Mouse (Mus musculus): ENCODE measurements around the gene Naa20. TPM values are rescaled to one million over a fixed set of nuclear protein-coding genes. Genes with fewer than 3 reads are reported as not detected.
"Not testable (repeated sequence)": the region's sequence is repeated elsewhere in the genome, so short reads cannot be mapped to it uniquely, and the experiment has no call there.

Gene Naa20
- polyA plus RNA-seq, 1 experiment = 55.3 TPM

- Histone ChIP-seq H3K36me3 (replicated peaks; ENCODE audit: low read length) (peaks cover 27% of the 10 kb centered on the region), H3K9me3 (no peaks in the 10 kb centered on the region), H3K4me1 (peaks cover 40% of the 10 kb centered on the region), H3K4me3 (replicated peaks) (peak overlapping the region; percentile 97), H3K27me3 (replicated peaks) (no peaks in the 10 kb centered on the region)
- TF ChIP-seq GATA1 (IDR thresholded peaks at IDR 0.05; ENCODE audit: borderline replicate concordance, low read length) = no peak
- TF ChIP-seq FLI1 (IDR thresholded peaks at IDR 0.05; ENCODE audit: low read length) = peak; percentile 67; the same call in 1 of the 2 replicates
These were observed 1.4 kb downstream of the Naa20 start for GRCm38 (mm10) chr2:145903061-145903901.

GRCm38 (mm10) chr2:145903983-145904616 lies 2.2 kb downstream of the Naa20 start:
- peak overlapping the region; percentile 97 for H3K4me3 ChIP-seq (replicated peaks)
- no peaks in the 10 kb centered on the region for H3K9me3 ChIP-seq
- H3K27me3 ChIP-seq (replicated peaks) = no peaks in the 10 kb centered on the region
- H3K36me3 ChIP-seq (replicated peaks; ENCODE audit: low read length) = peaks cover 35% of the 10 kb centered on the region
- peaks cover 45% of the 10 kb centered on the region for H3K4me1 ChIP-seq
- no peak for TF ChIP-seq GATA1 (IDR thresholded peaks at IDR 0.05; ENCODE audit: borderline replicate concordance, low read length)
- no peak for TF ChIP-seq FLI1 (IDR thresholded peaks at IDR 0.05; ENCODE audit: low read length)

- H3K27me3 ChIP-seq (replicated peaks) = no peaks in the 10 kb centered on the region
- no peaks in the 10 kb centered on the region for H3K9me3 ChIP-seq
- H3K4me1 ChIP-seq = peaks cover 38% of the 10 kb centered on the region
- peak overlapping the region; percentile 23 for H3K4me3 ChIP-seq (replicated peaks)
- TF ChIP-seq GATA1 (IDR thresholded peaks at IDR 0.05; ENCODE audit: borderline replicate concordance, low read length) = no peak
- TF ChIP-seq FLI1 (IDR thresholded peaks at IDR 0.05; ENCODE audit: low read length) = no peak
- H3K36me3 ChIP-seq (replicated peaks; ENCODE audit: low read length) = peaks cover 44% of the 10 kb centered on the region
These were observed 3.3 kb downstream of the Naa20 start for GRCm38 (mm10) chr2:145905156-145905555.

- peaks cover 52% of the 10 kb centered on the region for H3K36me3 ChIP-seq (replicated peaks; ENCODE audit: low read length)
- not testable (repeated sequence) for H3K9me3 ChIP-seq; H3K27me3 ChIP-seq (replicated peaks); H3K4me3 ChIP-seq (replicated peaks)
- peaks cover 38% of the 10 kb centered on the region for H3K4me1 ChIP-seq
These were observed 4.0 kb downstream of the Naa20 start for GRCm38 (mm10) chr2:145905884-145906283.

- 0 out of 2 replicates have a peak, but pooled peaks cover 5% of the 10 kb centered on the region for H3K4me1 ChIP-seq
- no peaks in the 10 kb centered on the region for H3K9me3 ChIP-seq
- H3K36me3 ChIP-seq (replicated peaks; ENCODE audit: low read length) = peaks cover 96% of the 10 kb centered on the region
- TF ChIP-seq GATA1 (IDR thresholded peaks at IDR 0.05; ENCODE audit: borderline replicate concordance, low read length) (no peak), FLI1 (IDR thresholded peaks at IDR 0.05; ENCODE audit: low read length) (no peak)
- H3K27me3 ChIP-seq (replicated peaks) = no peaks in the 10 kb centered on the region
- no peak overlapping the region for H3K4me3 ChIP-seq (replicated peaks)
These were observed 19.2 kb downstream of the Naa20 start for GRCm38 (mm10) chr2:145920941-145921650.

- Histone ChIP-seq H3K4me1 (peaks cover 27% of the 10 kb centered on the region), H3K9me3 (no peaks in the 10 kb centered on the region), H3K36me3 (replicated peaks; ENCODE audit: low read length) (peaks cover 33% of the 10 kb centered on the region), H3K27me3 (replicated peaks) (peaks cover 2% of the 10 kb centered on the region), H3K4me3 (replicated peaks) (peak within 1 kb of the TSS; percentile 100)
- TF ChIP-seq GATA1 (IDR thresholded peaks at IDR 0.05; ENCODE audit: borderline replicate concordance, low read length) (no peak), FLI1 (IDR thresholded peaks at IDR 0.05; ENCODE audit: low read length) (peak; percentile 76)
These were observed 32.7 kb downstream of the Naa20 start, which contains the start of the genes Cfap61 and Crnkl1 for GRCm38 (mm10) chr2:145934339-145935231. Cfap61 (plus strand) TSS chr2:145934784. Crnkl1 (minus strand) TSS chr2:145935014.

GRCm38 (mm10) chr2:145936975-145937374 lies 35.1 kb downstream of the Naa20 start:
- H3K9me3 ChIP-seq = no peaks in the 10 kb centered on the region
- H3K4me3 ChIP-seq (replicated peaks) = no peak overlapping the region
- H3K27me3 ChIP-seq (replicated peaks) = peaks cover 2% of the 10 kb centered on the region
- TF ChIP-seq GATA1 (IDR thresholded peaks at IDR 0.05; ENCODE audit: borderline replicate concordance, low read length) = no peak
- H3K4me1 ChIP-seq = peaks cover 23% of the 10 kb centered on the region
- peaks cover 9% of the 10 kb centered on the region for H3K36me3 ChIP-seq (replicated peaks; ENCODE audit: low read length)

- TF ChIP-seq GATA1 (IDR thresholded peaks at IDR 0.05; ENCODE audit: borderline replicate concordance, low read length) (no peak), FLI1 (IDR thresholded peaks at IDR 0.05; ENCODE audit: low read length) (no peak)
- Histone ChIP-seq H3K9me3 (no peaks in the 10 kb centered on the region), H3K4me1 (peaks cover 21% of the 10 kb centered on the region), H3K4me3 (replicated peaks) (no peak overlapping the region), H3K27me3 (replicated peaks) (peaks cover 11% of the 10 kb centered on the region), H3K36me3 (replicated peaks; ENCODE audit: low read length) (no peaks in the 10 kb centered on the region)
These were observed 39.5 kb downstream of the Naa20 start for GRCm38 (mm10) chr2:145941403-145941802.

GRCm38 (mm10) chr2:145944286-145944685 lies 42.4 kb downstream of the Naa20 start:
- TF ChIP-seq FLI1 (IDR thresholded peaks at IDR 0.05; ENCODE audit: low read length) (no peak), GATA1 (IDR thresholded peaks at IDR 0.05; ENCODE audit: borderline replicate concordance, low read length) (no peak)
- H3K4me3 ChIP-seq (replicated peaks) = no peak overlapping the region
- H3K4me1 ChIP-seq = peaks cover 17% of the 10 kb centered on the region
- no peaks in the 10 kb centered on the region for H3K9me3 ChIP-seq
- peaks cover 24% of the 10 kb centered on the region for H3K27me3 ChIP-seq (replicated peaks)
- no peaks in the 10 kb centered on the region for H3K36me3 ChIP-seq (replicated peaks; ENCODE audit: low read length)
